Mouse (Mus musculus) T-helper 17 cell (primary cell): ENCODE results near the gene Cracr2b.
"Not testable (repeated sequence)": the region's sequence is repeated elsewhere in the genome, so short reads cannot be mapped to it uniquely, and the experiment has no call there.

Experiments used
- in situ Hi-C, 2 experiments: fragments of 300-600 bp; cut with MboI, MseI; formaldehyde crosslinking; loops; 1 replicate in 1 of 2; 2 replicates in 1 of 2; pipeline ENCODE4 v1.15.1; 2025; ENCODE audit warnings: high pct_unique_total_duplicates in 2 of 2

Gene Cracr2b

GRCm38 (mm10) chr7:141432741-141433516 is 28.0 kb upstream of the Cracr2b start:
- in situ Hi-C loops, result no loop called here

- in situ Hi-C loops, result no loop called here
These were observed 27.1 kb upstream of the Cracr2b start for GRCm38 (mm10) chr7:141433517-141434400.

GRCm38 (mm10) chr7:141434464-141434863 is 26.4 kb upstream of the Cracr2b start:
- in situ Hi-C loops, result no loop called here

GRCm38 (mm10) chr7:141435129-141435855 is 25.6 kb upstream of the Cracr2b start:
- in situ Hi-C loops, result no loop called here

GRCm38 (mm10) chr7:141435856-141436522 is 24.9 kb upstream of the Cracr2b start:
- in situ Hi-C loops, result no loop called here

GRCm38 (mm10) chr7:141436523-141436892 is 24.4 kb upstream of the Cracr2b start:
- in situ Hi-C loops, result no loop called here

- in situ Hi-C loops, result no loop called here
These were observed 23.4 kb upstream of the Cracr2b start, which contains the start of gene Slc25a22 for GRCm38 (mm10) chr7:141437178-141438120. Slc25a22 (minus strand) TSS chr7:141437892.

- in situ Hi-C loops, result no loop called here
These were observed 22.5 kb upstream of the Cracr2b start for GRCm38 (mm10) chr7:141438201-141438968.

- in situ Hi-C loops, result no loop called here
These were observed 21.7 kb upstream of the Cracr2b start for GRCm38 (mm10) chr7:141439140-141439679.

GRCm38 (mm10) chr7:141439811-141440210 is 21.1 kb upstream of the Cracr2b start:
- in situ Hi-C loops, result no loop called here

GRCm38 (mm10) chr7:141440613-141441012 is 20.3 kb upstream of the Cracr2b start:
- in situ Hi-C loops, result no loop called here

GRCm38 (mm10) chr7:141441460-141441859 is 19.4 kb upstream of the Cracr2b start:
- in situ Hi-C loops, result no loop called here

GRCm38 (mm10) chr7:141442199-141442598 is 18.7 kb upstream of the Cracr2b start:
- in situ Hi-C loops, result no loop called here

GRCm38 (mm10) chr7:141443081-141443821 is 17.6 kb upstream of the Cracr2b start:
- in situ Hi-C loops, result no loop called here

- in situ Hi-C loops, result no loop called here
These were observed 17.1 kb upstream of the Cracr2b start, which contains the start of gene Pidd1 for GRCm38 (mm10) chr7:141443828-141444237. Pidd1 (minus strand) TSS chr7:141444025.

- in situ Hi-C loops, result not testable (repeated sequence)
These were observed 14.5 kb upstream of the Cracr2b start for GRCm38 (mm10) chr7:141446374-141446773.

GRCm38 (mm10) chr7:141447110-141447991 is 13.5 kb upstream of the Cracr2b start, which contains the start of gene Rplp2:
Rplp2 (plus strand) TSS chr7:141447370.
- in situ Hi-C loops, result no loop called here
